Mouse (Mus musculus): ENCODE results near the gene Sbf2.
"Not testable (repeated sequence)": the region's sequence is repeated elsewhere in the genome, so short reads cannot be mapped to it uniquely, and the experiment has no call there.

The Sbf2 gene

DNA sequence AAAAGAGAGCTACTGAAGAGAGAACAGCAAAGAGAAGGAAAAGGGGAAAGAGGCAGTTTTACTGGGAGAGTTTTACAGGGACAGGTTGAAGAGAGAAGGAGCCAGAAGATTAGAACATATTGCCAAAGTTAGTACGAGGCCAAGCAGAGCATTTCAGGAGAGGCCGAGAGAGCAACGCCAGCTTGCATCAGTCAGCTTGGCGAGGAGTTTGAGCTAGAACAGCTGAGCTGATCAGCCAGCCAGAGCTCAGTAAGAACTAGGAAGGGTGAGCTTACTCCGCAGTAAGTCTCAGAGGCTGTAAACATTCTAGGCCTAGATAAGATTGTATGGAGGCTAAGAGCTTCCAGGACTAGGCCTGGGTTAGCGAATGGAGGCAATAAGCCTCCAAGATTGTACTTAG, 222.1 kb downstream of the Sbf2 start:
- no peak for DNase-seq (ENCODE audit: extremely low read depth, low read depth)

DNA sequence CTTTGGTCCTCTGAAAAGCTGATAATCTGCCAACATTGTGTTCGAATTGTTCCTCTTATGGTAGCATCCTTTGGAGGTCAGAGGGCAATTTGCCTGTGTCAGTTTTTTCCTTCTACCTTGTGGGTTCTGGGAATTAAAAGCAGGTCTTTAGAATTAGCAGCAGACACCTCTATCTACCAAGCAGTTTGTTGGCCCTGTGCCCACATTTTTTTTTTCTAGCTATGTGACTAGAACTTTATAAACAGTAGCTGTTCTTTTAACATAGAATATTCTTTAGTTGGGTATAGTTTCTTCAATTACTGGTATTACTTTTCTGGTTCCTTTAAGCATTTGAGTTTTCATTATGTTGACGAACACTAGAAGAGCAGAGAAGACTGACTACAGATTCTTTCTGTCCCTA, 223.1 kb downstream of the Sbf2 start:
- no peak for DNase-seq (ENCODE audit: extremely low read depth, low read depth)

DNA sequence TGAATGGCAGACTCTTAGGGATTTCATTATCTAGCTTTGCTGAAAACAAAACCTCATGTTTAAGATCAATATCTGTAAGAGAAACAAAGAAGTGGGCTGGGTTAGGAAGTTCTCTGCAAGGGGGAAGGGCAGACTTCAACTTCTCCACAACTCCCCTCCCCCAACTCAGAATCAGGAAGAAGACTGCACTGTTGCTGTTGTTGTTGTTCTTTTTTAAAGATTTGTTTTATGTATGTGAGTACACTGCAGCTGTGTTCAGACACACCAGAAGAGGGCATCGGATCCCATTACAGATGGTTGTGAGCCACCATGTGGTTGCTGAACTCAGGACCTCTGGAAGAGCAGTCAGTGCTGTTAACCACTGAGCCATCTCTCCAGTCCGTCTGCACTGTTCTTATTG, 225.8 kb downstream of the Sbf2 start:
- DNase-seq (ENCODE audit: extremely low read depth, low read depth): not testable (repeated sequence)

DNA sequence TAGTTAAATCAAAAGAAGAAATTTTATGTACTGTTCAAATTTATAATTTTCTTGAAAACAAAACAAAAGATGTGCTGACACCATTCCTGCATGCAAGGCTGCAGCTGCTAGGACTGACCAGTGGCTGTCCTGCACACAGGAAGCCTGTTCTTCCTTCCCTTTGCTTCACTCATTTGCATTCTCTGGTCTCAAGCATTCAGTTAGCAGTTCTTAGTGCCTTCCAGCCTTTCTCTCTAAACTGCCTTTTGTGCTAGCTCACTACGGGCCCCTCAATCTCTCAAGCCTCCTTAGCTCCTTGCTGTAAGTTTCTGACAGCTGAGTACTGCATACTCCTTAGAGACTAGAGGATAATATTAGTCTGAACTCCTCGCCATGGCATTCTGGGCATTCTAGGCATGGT, 227.2 kb downstream of the Sbf2 start:
- no peak for DNase-seq (ENCODE audit: extremely low read depth, low read depth)

DNA sequence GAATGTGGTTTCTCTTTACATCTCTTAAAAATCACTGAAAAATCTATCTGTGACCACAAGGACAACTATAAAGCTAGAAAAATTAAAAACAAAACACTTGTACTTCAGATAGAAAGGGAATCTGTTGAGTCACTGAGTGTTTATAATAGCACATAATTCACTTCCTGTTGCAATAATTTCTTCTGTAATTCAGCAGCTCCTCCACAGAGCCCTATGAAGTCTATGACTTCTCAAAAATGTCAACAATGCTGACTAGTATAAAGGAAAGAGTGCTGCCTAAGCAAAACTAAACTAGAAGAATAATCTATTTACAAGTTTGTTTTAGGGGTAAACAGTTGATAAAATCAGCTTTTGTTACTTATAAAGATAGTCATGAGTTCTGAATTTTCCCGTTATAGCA, 229.2 kb downstream of the Sbf2 start:
- no peak for DNase-seq (ENCODE audit: extremely low read depth, low read depth)

DNA sequence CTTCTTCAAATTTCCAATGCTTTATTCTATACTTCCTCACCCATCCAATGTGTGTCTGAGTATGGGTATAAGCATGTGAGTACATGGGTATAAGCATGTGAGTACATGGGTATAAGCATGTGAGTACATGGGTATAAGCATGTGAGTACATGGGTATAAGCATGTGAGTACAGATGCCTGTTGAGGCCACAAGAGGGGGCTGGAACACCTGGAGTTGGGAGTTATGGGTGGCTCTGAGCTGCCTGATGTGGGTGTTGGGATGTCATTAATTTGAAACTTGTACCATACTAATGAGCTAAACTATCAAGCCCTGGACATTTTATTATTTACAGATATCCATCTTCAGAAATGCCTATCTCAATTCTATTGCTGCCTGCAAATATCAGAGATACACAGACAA, 230.4 kb downstream of the Sbf2 start:
- DNase-seq (ENCODE audit: extremely low read depth, low read depth): no peak

DNA sequence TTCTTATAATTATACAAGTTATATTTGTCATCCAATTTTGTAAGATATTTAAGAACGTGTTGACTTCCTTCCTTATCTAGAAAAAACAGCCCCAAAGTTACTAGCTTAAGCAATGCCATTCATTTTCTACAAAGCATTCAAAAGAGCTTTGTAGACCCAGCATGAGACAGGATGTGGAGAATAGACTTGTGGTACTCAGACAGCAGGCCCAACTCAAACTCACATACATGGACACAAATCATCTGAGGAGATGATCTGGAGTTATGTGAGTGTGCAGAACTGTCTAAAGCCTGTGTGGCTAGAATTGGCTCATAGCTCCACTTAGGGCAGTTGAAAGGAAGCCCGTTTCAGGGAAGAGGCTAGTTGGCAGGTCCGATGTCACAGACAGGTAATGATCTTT, 233.1 kb downstream of the Sbf2 start:
- no peak for DNase-seq (ENCODE audit: extremely low read depth, low read depth)

DNA sequence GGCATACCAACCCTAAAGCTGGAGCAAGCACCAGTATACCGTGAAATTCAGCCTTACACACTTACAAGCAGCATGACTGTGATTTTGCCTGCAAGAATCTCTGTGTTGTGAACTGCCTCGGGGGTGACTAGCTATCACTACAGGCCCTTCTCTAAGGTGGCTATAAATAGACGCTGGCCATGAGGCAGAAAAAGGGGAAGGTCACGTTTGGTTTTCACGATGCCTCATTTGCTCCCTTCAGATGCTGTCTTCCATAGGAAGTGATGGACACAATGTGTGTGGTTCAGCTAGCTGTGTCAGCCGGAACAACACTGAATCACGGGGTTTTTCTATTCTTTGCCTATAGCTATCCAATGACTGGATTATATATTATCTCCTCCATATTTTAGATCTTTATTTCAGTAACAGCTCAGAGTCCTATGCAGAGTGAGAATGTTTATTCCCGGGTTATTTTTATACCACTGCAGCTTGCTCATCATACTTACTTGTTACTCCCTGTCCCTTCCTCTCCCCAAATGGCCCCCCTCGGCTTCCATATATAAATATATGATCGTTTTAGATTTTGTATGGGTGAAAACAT, 235.3 kb downstream of the Sbf2 start:
- DNase-seq (ENCODE audit: extremely low read depth, low read depth): no peak

DNA sequence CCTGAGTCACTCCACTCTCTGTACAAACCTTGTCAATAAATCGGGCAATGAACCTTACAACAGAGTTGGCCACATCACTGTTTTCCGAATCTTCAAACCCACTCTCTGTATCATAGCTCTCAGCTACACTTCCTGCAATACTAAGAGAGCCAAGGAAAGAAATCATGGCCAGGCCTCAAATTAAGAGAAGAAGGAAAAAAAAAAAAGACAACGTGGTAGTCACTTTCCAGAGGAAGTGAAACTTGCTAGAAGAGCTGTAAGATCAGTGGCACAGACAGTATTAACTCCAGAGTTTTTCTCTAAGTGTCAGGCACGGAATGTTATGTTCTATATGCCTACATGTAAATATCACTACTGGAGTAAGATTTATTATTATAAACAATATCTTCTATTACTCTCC, 242.2 kb downstream of the Sbf2 start:
- DNase-seq (ENCODE audit: extremely low read depth, low read depth): no peak

DNA sequence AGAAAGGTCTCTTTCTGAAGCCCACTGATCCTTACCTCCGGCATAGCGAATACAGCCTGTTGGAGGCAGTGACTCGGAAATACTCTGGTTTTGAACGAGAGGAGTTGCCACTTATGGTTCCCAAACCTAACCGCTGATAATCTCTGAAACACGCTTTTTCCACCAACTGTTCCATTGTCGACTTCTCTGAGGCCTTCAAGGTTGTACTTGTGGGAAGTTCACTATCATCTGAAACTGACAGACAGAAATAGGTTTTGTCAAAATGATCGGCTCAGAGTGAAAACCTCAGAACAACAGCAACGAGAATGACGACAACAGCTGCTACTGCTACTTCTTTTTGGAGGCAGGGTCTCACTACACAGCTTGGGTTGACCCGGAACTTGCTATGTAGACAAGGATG, 252.7 kb downstream of the Sbf2 start:
- no peak for DNase-seq (ENCODE audit: extremely low read depth, low read depth)

DNA sequence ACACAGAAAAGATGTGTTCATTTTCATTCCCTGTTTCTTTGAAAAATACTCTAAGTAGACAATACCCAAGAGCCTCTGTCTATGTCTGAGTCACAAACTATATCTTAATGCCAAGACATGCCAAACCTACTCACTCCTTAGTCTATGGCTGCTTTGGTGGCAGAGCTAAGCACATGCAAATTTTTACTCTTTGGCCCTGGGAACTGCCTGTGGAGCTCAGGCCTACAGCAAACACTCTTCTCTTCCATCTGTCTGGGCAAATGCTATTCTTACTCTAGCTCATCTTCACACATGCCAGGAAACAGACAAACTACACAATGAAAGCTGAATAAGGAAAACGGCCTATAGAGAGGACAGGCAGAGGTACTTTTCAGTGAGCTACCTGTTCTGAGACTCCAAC, 253.2 kb downstream of the Sbf2 start:
- DNase-seq (ENCODE audit: extremely low read depth, low read depth): no peak

DNA sequence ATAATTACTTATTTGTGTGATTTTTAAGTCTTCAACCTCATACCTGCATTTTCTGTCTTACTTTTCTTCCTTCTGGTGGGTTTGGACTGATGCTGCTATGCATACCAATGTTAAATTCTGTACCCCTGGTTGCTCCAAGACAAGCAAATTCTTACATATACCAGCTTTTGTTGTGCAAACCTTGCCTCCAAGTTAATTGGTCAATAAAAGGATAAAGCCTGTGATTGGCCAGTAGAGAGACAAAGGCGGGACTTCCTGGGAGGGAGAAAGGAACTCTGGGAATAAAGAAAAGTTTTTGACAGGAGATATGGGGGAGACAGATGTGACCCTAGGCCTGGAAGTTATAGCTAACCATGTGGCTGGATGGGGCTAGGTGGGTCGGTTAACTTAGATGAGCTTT, 255.3 kb downstream of the Sbf2 start:
- DNase-seq (ENCODE audit: extremely low read depth, low read depth): no peak

DNA sequence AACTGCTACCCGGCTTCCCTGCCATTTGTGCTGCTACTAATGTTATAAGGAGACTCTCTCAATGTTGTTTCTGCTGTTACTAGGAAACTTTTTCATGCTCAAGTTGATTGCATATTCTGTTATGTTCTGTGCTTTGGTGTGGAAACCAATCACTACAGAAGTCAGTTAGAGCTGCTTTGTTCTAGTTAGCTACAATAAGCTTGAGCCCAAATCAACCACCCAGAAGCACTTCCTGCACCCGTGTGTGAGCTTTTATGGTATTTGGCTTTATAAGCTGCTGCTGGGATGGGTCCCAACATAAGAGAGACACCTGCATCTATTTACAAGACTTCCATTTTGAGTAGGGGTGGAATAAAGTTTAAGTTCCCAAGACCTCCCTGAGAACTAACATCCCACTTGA, 260.8 kb downstream of the Sbf2 start:
- DNase-seq (ENCODE audit: extremely low read depth, low read depth): no peak

DNA sequence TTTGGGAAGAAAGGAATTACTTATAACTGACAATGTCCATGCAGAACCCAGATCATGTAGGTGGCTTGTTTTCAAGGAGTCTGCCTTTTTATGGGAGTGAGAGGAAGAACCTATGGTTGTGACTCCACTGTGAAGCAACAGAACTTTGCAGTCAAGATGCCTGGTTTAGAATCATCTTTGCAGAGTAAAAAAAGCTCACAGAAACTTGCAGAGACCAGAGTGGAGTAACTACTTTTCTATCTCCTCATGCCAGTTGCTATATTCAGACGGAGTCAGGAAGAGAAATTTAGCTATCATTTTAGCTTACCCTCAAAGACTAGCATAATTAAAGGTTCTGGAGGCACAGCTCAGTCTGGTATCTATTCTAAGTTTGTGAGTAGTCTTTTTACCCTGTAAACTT, 267.5 kb downstream of the Sbf2 start:
- no peak for DNase-seq (ENCODE audit: extremely low read depth, low read depth)

DNA sequence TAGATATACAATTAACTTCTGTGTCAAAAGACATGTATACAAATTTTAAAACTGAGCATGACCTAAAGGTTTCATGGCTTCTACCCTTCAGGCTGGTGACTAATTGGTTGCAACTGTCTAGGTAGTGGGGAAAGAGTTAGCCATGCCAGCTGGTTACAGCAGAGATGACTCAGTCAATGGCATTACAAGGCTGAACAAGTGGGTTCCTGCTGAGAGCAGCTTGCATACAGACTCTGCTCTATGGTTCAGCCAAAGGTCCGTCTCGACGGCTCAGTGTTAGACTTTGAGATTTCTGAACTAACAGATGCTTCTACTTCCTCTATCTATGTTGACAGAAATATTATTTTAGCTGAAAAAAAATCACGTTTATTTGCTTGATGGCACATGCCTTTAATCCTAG, 277.1 kb downstream of the Sbf2 start:
- no peak for DNase-seq (ENCODE audit: extremely low read depth, low read depth)

DNA sequence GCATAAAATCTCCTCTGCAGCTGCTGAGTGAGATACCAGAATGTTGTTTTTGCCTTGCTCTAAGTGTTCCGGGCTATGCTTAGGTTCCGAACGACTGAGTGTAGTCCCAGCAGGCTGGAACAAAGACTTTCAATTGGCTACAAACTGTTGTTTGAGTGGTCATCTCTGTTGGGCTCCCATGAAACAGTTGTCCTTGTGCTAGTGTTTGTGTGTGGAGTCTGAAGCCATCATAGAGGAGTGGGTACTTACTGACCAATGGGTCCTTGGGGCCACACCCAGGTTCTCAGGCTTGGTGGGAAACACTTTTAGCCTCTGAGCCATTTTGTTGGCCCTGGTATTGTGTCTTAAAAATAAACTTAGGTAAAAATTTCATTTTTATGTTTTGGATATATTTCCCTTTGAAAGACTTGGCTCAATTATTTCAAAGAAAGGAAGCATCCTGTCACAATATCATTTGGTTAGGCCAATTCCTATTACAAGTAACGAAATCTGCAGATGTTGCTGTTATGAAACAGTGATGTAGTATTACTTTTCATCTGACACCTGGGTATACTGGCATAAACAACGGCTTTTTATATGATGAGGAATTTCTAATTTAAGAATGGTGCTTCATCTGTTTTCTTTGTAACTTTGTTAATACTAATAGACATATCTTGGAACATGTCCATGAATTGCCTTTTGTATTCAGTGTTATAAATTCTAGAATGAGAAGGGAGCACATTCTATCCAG, 289.2 kb downstream of the Sbf2 start:
- no peak for DNase-seq (ENCODE audit: extremely low read depth, low read depth)

DNA sequence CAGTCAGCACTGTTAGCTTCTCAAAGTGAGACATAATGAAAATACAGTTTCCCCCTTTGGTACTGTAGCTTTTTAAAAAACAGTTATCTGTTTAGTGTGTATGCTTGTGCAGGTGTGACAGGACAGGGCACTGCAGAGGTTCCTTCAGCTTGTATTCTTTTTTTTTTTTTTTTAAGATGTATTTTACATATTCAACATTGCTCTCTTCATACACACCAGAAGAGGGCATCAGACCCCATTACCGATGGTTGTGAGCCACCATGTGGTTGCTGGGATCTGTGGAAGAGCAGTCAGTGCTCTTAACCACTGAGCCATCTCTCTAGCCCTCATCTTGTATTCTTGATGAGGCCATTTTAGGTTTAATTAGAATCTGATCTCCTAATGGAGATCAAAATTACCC, 289.9 kb downstream of the Sbf2 start:
- DNase-seq (ENCODE audit: extremely low read depth, low read depth): no peak

DNA sequence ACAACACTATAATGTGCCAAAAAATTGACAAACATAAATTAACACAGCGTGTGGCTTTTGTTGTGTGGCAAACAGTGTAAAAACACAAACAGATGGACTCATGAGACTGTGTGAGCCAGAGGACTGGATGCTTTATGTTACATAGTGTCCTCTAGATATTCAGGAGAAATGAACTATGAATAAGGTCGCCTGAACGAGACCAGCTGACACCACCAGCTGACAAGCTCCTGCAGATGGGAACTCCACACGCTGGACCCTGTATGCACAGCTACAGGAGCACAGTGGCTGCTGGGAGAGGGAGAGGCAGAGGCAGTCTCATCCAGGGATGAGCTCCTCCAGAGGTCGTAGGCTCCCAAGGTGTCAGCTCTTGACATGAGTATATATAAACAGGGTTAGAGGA, 293.6 kb downstream of the Sbf2 start:
- DNase-seq (ENCODE audit: extremely low read depth, low read depth): no peak

DNA sequence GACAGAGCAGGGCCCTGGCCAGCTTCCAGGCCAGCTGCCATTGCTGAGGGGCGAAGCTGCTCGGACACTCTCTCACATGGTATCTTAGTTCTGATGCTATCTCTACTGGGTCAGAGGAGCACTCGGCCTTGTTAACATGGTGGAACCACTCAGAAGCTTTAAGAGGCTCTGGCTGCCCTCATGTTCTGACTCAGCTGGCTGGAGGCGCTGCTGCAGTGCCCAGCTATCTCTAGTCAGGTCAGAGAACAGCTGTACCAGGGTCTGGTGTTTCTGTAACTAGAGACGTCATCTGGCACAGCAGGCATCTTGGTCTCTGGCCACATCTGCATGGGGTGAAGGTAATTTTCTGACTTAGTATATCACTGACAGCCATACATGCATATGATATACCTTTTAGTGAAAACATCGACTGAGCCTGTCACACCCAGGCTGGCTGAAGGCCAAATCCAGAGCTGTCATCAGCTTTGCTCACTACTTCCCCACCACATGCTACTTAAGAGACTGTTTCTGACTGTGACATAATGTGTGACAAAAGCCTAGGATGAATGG, 295.7 kb downstream of the Sbf2 start:
- peak; percentile 55 for DNase-seq (ENCODE audit: extremely low read depth, low read depth)

DNA sequence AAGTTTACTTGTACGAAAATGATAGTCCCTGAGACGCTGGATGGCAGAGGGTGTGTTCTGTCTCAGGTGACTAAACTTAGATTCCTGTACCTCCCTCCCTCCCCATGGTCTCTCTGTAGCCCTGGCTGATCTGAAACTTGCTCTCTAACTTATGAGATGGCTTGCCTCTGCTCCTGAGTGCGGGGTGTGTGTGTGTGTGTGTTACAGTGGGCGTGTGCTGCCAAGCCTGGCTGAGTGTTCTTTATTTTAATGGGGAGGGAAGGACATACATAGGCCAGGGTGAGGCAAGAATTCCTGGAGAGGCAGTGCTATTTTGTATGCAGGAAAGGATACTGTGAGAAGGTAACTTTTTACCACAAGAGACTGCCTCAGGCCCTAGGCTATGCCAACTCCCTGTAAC, 297.3 kb downstream of the Sbf2 start:
- DNase-seq (ENCODE audit: extremely low read depth, low read depth): no peak

DNA sequence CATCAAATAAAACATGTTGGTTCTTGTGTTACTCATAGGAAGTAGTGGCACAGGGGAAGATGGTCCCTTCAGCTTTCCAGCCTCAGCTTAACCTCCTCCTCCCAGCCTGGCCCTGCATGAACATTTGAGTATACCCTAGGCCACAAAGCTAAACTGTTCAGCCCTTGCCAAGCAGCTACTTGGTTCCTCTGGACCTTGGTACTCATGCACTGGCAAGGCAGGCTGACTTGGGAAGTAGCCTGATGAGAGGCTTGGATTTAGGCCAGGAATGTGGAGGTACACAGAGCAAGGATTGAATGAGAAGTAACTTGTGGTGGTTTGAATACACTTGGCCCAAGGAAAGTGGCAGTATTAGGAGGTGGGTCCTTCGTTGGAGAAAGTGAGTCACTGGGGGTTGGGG, 299.4 kb downstream of the Sbf2 start:
- no peak for DNase-seq (ENCODE audit: extremely low read depth, low read depth)

DNA sequence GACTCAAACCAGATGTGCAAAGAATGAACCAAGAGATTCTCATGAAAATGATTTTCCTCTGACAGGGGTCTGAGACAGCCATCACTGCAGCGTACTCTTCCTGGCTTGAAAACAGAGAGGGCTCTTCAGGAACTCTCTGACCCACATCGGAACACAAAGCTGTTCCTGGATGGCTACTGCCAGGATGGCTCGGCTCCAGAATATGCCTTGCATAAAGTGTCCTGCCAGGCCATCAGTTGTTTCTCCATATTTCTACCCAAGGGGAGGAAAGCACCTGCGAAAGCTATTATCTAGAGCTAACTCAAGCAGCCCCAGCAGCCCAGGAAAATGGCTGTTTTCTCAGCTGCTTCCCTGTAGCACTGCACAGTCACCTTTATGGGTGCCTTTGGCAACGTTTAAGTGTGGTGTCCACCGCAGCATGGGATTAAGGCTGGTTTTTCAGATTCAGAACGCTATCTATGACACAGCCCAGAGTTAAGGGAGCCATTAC, 300.3 kb downstream of the Sbf2 start:
- no peak for DNase-seq (ENCODE audit: extremely low read depth, low read depth)

DNA sequence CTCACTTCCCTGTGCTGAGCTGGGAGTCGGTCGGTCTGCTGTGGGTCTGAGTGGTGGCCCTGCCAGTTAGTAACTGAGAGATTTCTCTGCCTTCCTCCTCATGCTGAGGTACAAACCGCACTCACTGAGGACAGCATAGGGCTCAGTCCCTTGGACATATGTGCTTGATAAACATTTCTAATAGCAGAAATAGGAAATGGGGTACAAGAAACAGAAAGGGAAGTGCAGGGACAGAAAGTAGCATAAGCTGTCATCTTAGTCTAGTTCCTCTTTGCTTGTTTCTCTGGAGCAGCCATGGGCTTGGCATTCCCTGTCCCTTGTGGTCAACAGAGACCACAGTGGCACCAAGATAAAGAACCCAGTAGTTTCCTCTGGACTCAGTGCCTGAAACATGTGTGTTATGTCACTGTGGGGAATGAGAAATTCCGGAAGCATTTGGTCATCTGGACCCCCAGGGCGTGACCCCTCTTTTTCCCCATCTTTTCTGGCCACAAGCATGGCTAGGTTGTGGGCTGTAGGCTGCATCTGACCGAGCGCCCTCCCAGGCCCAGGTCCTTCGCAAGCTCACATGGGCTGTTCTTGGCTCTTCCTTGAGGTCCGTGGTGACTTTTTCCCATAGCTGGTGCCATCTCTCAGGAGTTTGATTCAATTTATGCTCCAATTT, 301.2 kb downstream of the Sbf2 start:
- peak; percentile 88 for DNase-seq (ENCODE audit: extremely low read depth, low read depth)

Data from MEL-GATA-1-ER (cell line).